Mouse (Mus musculus) embryo, embryonic 11 days (tissue): Measurements from ENCODE around the gene Dhrs11.
A peak's percentile ranks its signal among the peaks of the same experiment; 100 is the strongest.
"Not testable (repeated sequence)": the region's sequence is repeated elsewhere in the genome, so short reads cannot be mapped to it uniquely, and the experiment has no call there.

Source experiments
- DNase-seq: peaks from one replicate; pipeline ENCODE4 v3.0.0-alpha.2; 2015

Gene Dhrs11

GRCm38 (mm10) chr11:84828516-84829399, at the start of gene Dhrs11:
TSS of gene Dhrs11 (minus strand) at chr11:84828994.
- peak; percentile 93 for DNase-seq

GRCm38 (mm10) chr11:84876020-84876419, 47.2 kb upstream of the Dhrs11 start:
- DNase-seq = not testable (repeated sequence)

- no peak for DNase-seq
These were observed 44.4 kb upstream of the Dhrs11 start for GRCm38 (mm10) chr11:84873042-84873833.

GRCm38 (mm10) chr11:84871548-84872069, 42.8 kb upstream of the Dhrs11 start:
- DNase-seq = no peak

- DNase-seq = peak; percentile 70
These were observed 42.3 kb upstream of the Dhrs11 start for GRCm38 (mm10) chr11:84871046-84871445.

GRCm38 (mm10) chr11:84870337-84871043, 41.7 kb upstream of the Dhrs11 start, which contains the start of gene Ggnbp2:
TSS of gene Ggnbp2 (minus strand) at chr11:84870817.
- peak; percentile 94 for DNase-seq

DNA sequence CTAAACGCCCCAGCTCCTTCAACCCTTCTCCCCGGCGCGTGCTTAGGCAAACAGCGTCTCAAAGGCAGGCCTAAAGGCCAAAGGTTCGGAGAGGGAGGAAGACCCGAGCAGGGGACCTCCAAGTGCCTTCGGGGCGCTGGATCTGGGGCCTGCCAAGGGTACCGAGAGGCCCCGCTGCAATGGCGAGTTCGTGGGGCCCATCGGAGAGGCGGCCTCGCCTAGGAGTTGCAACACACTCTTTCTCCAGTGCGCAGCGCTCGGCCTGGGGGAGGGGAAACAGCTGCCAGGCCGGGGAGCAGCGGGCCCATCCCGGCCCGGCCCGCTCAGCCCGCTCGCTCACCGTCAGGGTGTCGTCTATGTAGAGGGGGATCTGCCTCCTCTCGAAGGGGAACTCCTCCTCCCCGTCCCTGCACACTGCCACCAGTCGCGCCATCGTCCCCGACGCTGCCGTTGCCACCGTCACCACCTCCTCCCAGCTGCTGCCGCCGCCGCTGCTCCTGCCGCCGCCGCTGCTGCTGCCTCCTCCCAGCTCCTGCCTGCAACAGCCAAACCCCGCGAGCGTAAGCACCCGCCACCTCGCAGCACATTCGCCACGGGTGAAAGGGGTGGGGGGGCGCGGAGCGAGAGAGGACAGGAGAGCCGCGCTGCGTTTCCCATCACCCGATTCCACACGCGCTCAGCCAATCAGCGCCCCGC, 40.9 kb upstream of the Dhrs11 start:
- peak; percentile 97 for DNase-seq

- DNase-seq = no peak
These were observed 40.0 kb upstream of the Dhrs11 start for GRCm38 (mm10) chr11:84868786-84869259.

GRCm38 (mm10) chr11:84867586-84867985, 38.8 kb upstream of the Dhrs11 start:
- no peak for DNase-seq

DNA sequence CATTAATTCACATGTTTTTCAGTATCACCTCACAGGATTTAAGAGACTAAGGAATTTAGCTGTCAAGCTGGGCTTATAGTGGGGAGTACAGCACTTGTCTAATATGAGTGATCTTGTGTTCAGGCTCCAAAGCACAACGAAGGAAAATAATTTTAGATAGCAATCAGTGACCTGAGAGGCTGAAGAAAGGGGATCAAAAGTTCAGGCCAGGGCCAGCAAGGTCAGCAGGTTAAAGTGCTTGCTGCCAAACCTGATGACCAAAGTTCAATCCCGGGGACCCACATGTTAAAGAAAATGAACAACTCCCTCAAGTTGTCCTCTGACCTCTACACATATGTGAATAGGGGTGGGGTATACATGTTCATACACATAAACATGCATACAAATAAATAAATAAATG, 36.5 kb upstream of the Dhrs11 start:
- no peak for DNase-seq

DNA sequence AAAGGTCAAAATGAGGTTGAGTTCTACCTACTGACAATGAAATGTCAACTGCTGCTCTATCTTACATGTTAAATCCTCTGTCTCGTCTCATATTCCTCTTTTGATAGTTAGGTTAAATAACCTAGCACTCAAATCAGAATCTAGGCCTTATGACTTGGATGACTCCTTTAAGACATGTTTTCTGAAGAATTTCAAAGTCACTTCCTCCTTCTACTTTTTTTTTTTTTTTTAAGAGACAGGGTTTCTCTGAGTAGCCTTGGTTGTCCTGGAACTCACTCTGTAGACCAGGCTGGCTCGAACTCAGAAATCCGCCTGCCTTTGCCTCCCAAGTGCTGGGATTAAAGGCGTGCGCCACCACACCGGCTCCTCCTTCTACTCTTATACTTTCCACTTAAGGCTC, 26.5 kb upstream of the Dhrs11 start:
- DNase-seq = no peak

DNA sequence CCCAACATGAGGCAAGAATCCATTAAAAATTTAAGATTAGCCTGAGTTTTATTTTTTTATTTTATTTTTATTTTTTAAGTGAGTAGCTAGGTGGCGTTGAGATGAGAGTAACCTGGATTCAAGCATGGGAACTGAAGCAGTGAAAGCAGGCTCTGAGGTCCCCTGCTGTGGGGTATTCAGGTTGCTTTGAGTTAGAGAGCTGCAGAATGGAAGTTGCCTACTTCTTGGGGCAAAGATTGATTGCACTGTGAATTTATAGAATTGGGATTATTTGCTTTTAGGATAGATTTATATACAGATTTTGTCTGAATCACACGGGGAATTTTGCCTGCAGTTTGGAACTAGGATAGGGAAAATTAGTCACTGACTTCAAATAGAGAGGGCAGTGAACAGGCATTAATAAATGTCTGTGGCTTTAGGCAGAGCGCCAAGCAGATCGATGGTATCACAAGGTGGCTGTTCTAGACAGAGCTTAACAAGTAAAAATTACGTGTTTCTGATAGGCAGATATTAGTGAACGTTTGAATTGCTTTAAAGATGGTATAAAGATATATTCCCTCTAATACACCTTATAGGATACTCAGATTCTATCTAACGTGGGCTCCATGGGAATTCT, 18.8 kb upstream of the Dhrs11 start:
- no peak for DNase-seq

DNA sequence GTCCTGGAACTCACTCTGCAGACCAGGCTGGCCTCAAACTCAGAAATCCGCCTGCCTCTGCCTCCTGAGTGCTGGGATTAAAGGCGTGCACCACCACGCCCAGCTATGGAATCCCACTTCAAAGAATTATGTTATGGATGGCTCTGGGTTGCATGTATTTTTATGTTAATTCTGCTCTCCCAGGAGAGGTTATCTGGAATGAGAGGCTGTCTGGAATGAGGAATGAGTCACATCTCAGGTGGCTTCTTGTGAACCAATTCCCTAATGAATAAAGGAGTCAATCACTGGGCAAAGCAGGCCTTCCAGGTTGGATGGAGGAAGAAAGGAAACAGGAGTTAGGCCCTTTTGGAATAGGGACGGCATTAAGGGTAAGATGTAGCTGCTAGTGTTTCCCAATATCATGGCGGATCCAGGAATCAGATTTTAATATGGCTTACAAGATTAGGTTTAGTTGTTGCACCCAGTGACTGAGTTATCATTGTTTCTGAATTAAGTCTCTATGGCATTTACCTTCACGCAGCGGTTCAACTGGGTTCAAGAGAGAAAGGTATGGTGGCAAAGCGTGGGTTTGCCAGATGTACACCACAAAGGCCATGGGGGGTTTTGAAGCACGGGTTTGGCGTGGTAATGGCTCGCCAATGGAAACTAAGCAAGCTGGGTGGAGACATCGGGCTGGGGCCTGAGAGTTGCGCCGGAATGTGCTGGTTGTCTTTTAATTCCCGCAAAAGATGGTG, 18.1 kb upstream of the Dhrs11 start:
- no peak for DNase-seq

GRCm38 (mm10) chr11:84839330-84839729, 10.5 kb upstream of the Dhrs11 start:
- DNase-seq = no peak

DNA sequence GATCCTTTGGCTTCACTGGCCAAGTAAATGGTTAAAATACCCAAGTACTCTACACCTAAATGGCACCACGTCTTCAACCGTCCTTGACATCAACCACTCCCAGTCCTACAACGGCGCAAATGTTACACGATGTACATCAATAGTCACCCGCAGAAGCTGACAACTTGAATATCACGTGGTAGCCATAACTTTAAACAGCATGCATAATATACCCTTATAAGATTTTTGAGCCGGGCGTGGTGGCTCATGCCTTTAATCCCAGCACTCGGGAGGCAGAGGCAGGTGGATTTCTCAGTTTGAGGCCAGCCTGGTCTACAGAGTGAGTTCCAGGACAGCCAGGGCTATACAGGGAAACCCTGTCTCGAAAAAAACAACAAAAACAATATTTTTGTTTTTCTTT, 701 bp upstream of the Dhrs11 start:
- DNase-seq = not testable (repeated sequence)

GRCm38 (mm10) chr11:84827901-84828503, 792 bp downstream of the Dhrs11 start:
- DNase-seq = no peak

- no peak for DNase-seq
These were observed 1.3 kb downstream of the Dhrs11 start for GRCm38 (mm10) chr11:84827492-84827891.

DNA sequence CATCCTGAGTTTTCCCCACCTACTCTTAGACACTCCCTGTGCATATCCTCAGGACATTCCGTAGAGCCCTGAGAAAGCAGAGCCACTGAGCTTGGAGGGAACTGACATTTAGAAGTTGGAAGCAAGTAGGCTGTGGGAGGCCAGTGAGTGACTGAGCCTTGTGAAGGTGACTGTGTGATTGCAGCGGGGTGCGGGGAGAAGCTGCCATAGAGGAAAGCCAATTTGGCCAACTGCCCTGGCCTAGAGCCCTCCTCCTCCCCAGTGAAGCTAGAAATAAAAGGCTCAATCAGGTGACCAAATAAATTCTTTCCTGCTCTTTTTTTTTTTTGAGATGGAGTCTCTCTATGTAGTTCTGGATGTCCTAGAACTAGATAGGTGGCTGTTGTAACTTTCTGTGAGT, 2.6 kb downstream of the Dhrs11 start:
- no peak for DNase-seq

DNA sequence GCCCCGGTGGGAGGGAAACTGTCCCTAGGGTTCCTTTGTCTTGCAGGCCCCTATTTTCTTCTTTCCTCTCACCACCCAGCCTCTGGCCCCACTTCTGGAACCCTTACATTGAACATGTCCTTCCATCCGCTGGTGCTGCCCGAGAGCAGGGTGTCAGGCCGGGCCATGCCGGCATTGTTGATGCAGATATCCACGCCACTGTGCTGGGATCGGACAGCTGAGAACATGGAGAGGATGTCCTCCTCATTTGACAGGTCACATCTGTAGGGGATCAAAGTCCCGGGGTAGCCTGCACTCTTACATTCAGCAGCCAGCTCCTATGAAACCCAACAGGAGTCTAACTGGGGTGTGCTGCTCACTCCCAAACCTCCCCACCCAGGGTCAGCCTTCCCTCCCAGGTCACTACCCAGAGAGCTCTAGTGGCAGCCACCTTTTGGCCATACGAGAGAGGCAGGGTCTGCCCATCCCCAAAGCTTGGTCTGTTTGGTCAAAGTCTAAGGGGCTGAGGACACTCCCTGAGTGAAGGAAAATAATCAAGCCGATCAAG, 3.5 kb downstream of the Dhrs11 start:
- no peak for DNase-seq

DNA sequence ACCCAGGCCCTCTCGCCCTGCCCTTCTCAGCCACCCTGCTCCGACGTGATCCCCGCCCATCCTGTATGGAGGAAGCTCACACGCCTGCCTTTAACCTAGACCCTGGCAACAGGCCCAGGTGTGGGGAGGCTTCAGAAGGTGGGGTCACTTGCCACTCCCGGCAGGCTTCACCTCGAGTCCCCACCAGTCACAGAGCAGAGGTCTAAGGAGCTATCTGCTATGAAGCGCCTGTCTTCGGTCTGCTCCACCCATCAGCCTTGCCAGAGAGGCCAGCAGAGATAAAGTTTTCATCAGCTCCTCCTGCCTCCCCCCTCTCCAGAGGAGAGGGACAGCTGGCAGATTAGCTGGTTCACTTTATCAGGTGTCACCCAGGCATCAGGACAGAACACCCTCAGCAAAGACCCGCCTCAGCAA, 5.3 kb downstream of the Dhrs11 start:
- DNase-seq = no peak
